Mouse (Mus musculus): ENCODE data around the gene Laptm5. TPM values are rescaled to one million over a fixed set of nuclear protein-coding genes. Genes with fewer than 3 reads are reported as not detected.

Gene Laptm5
- polyA plus RNA-seq, 1 experiment from 2014 or later: 16.7 TPM

- Histone ChIP-seq H3K4me1 (0 out of 2 replicates have a peak, but pooled peaks cover 7% of the 10 kb centered on the region), H3K27me3 (peaks cover 14% of the 10 kb centered on the region; the same call in 1 of the 2 replicates), H3K36me3 (ENCODE audit: poor library complexity, severe bottlenecking) (no peaks in the 10 kb centered on the region), H3K4me3 (no peak overlapping the region), H3K9ac (no peak overlapping the region), H3K9me3 (replicated peaks) (no peaks in the 10 kb centered on the region), H3K4me2 (no peak overlapping the region), H3K27ac (no peak overlapping the region)
- no peak for ATAC-seq
- 56% methylated on average over 14 of the region's 14 CpGs for WGBS
These were observed 29.7 kb downstream of the Laptm5 start for GRCm38 (mm10) chr4:130942644-130943043.

GRCm38 (mm10) chr4:130944112-130944511, 31.2 kb downstream of the Laptm5 start, which contains the start of gene Matn1:
Gene Matn1 (plus strand): TSS chr4:130944385.
- Histone ChIP-seq H3K36me3 (ENCODE audit: poor library complexity, severe bottlenecking) (no peaks in the 10 kb centered on the region), H3K4me1 (0 out of 2 replicates have a peak, but pooled peaks cover 7% of the 10 kb centered on the region), H3K4me3 (no peak within 1 kb of the TSS), H3K4me2 (no peak within 1 kb of the TSS), H3K9me3 (replicated peaks) (no peaks in the 10 kb centered on the region), H3K27me3 (peaks cover 14% of the 10 kb centered on the region; the same call in 1 of the 2 replicates), H3K9ac (no peak within 1 kb of the TSS), H3K27ac (no peak within 1 kb of the TSS)
- ATAC-seq: no peak
- WGBS: 63% methylated on average over 6 of the region's 6 CpGs

- H3K4me1 ChIP-seq: 0 out of 2 replicates have a peak, but pooled peaks cover 7% of the 10 kb centered on the region
- 90% methylated on average over 7 of the region's 7 CpGs for WGBS
- ATAC-seq: no peak
- no peak overlapping the region for H3K9ac ChIP-seq
- H3K9me3 ChIP-seq (replicated peaks): no peaks in the 10 kb centered on the region
- H3K27me3 ChIP-seq: peaks cover 14% of the 10 kb centered on the region; the same call in 1 of the 2 replicates
- H3K4me3 ChIP-seq: no peak overlapping the region
- no peak overlapping the region for H3K27ac ChIP-seq
- H3K36me3 ChIP-seq (ENCODE audit: poor library complexity, severe bottlenecking): no peaks in the 10 kb centered on the region
- no peak overlapping the region for H3K4me2 ChIP-seq
These were observed 31.9 kb downstream of the Laptm5 start for GRCm38 (mm10) chr4:130944779-130945178.

- 22% methylated on average over 13 of the region's 13 CpGs for WGBS
- H3K27ac ChIP-seq: no peak overlapping the region
- 0 out of 2 replicates have a peak overlapping the region, but pooled peaks have one; percentile 26 for H3K9ac ChIP-seq
- no peaks in the 10 kb centered on the region for H3K9me3 ChIP-seq (replicated peaks)
- H3K27me3 ChIP-seq: peaks cover 16% of the 10 kb centered on the region
- no peak overlapping the region for H3K4me2 ChIP-seq
- ATAC-seq: 0 out of 2 replicates have a peak, but pooled peaks have one; percentile 27
- no peak overlapping the region for H3K4me3 ChIP-seq
- H3K36me3 ChIP-seq (ENCODE audit: poor library complexity, severe bottlenecking): no peaks in the 10 kb centered on the region
- H3K4me1 ChIP-seq: 0 out of 2 replicates have a peak, but pooled peaks cover 5% of the 10 kb centered on the region
These were observed 34.2 kb downstream of the Laptm5 start for GRCm38 (mm10) chr4:130947094-130947647.

GRCm38 (mm10) chr4:130949821-130950384, 37.0 kb downstream of the Laptm5 start:
- Histone ChIP-seq H3K9me3 (replicated peaks) (no peaks in the 10 kb centered on the region), H3K36me3 (ENCODE audit: poor library complexity, severe bottlenecking) (no peaks in the 10 kb centered on the region), H3K4me1 (0 out of 2 replicates have a peak, but pooled peaks cover 5% of the 10 kb centered on the region), H3K9ac (no peak overlapping the region), H3K27me3 (peaks cover 5% of the 10 kb centered on the region), H3K27ac (no peak overlapping the region), H3K4me2 (no peak overlapping the region), H3K4me3 (no peak overlapping the region)
- WGBS: 88% methylated on average over 35 of the region's 35 CpGs
- no peak for ATAC-seq

- WGBS: 45% methylated on average over 17 of the region's 17 CpGs
- Histone ChIP-seq H3K4me3 (no peak overlapping the region), H3K4me1 (peaks cover 8% of the 10 kb centered on the region), H3K9ac (no peak overlapping the region), H3K9me3 (replicated peaks) (no peaks in the 10 kb centered on the region), H3K27me3 (peaks cover 3% of the 10 kb centered on the region; the same call in 1 of the 2 replicates), H3K36me3 (ENCODE audit: poor library complexity, severe bottlenecking) (no peaks in the 10 kb centered on the region), H3K4me2 (no peak overlapping the region), H3K27ac (no peak overlapping the region)
- ATAC-seq: no peak
These were observed 39.6 kb downstream of the Laptm5 start for GRCm38 (mm10) chr4:130952531-130952930.

GRCm38 (mm10) chr4:130957156-130957555, 44.2 kb downstream of the Laptm5 start:
- Histone ChIP-seq H3K27ac (no peak overlapping the region), H3K4me2 (no peak overlapping the region), H3K27me3 (peaks cover under 1% of the 10 kb centered on the region; the same call in 1 of the 2 replicates), H3K9ac (no peak overlapping the region), H3K4me1 (peaks cover 21% of the 10 kb centered on the region), H3K36me3 (ENCODE audit: poor library complexity, severe bottlenecking) (no peaks in the 10 kb centered on the region), H3K9me3 (replicated peaks) (no peaks in the 10 kb centered on the region), H3K4me3 (no peak overlapping the region)
- ATAC-seq: no peak
- WGBS: 50% methylated on average over 10 of the region's 10 CpGs

GRCm38 (mm10) chr4:130958812-130959211, 45.9 kb downstream of the Laptm5 start:
- no peak overlapping the region for H3K4me2 ChIP-seq
- no peaks in the 10 kb centered on the region for H3K9me3 ChIP-seq (replicated peaks)
- H3K27ac ChIP-seq: no peak overlapping the region
- H3K9ac ChIP-seq: no peak overlapping the region
- no peaks in the 10 kb centered on the region for H3K27me3 ChIP-seq
- peaks cover 21% of the 10 kb centered on the region for H3K4me1 ChIP-seq
- H3K4me3 ChIP-seq: no peak overlapping the region
- ATAC-seq: no peak
- WGBS: 70% methylated on average over 5 of the region's 5 CpGs
- no peaks in the 10 kb centered on the region for H3K36me3 ChIP-seq (ENCODE audit: poor library complexity, severe bottlenecking)

- no peak overlapping the region for H3K4me3 ChIP-seq
- H3K27me3 ChIP-seq: no peaks in the 10 kb centered on the region
- no peak for ATAC-seq
- H3K9me3 ChIP-seq (replicated peaks): no peaks in the 10 kb centered on the region
- peaks cover 21% of the 10 kb centered on the region for H3K4me1 ChIP-seq
- no peak overlapping the region for H3K9ac ChIP-seq
- H3K27ac ChIP-seq: no peak overlapping the region
- no peaks in the 10 kb centered on the region for H3K36me3 ChIP-seq (ENCODE audit: poor library complexity, severe bottlenecking)
- H3K4me2 ChIP-seq: no peak overlapping the region
- WGBS: 45% methylated on average over 6 of the region's 6 CpGs
These were observed 46.8 kb downstream of the Laptm5 start for GRCm38 (mm10) chr4:130959678-130960077.

- ATAC-seq: peak; percentile 79
- Histone ChIP-seq H3K27me3 (no peaks in the 10 kb centered on the region), H3K9me3 (replicated peaks) (no peaks in the 10 kb centered on the region), H3K36me3 (ENCODE audit: poor library complexity, severe bottlenecking) (no peaks in the 10 kb centered on the region), H3K9ac (no peak overlapping the region), H3K27ac (no peak overlapping the region), H3K4me1 (peaks cover 21% of the 10 kb centered on the region), H3K4me2 (no peak overlapping the region), H3K4me3 (no peak overlapping the region)
- WGBS: 32% methylated on average over 9 of the region's 9 CpGs
These were observed 47.3 kb downstream of the Laptm5 start for GRCm38 (mm10) chr4:130960118-130960734.

GRCm38 (mm10) chr4:130971278-130971677, 58.4 kb downstream of the Laptm5 start:
- no peaks in the 10 kb centered on the region for H3K27me3 ChIP-seq
- H3K4me2 ChIP-seq: no peak overlapping the region
- no peak for ATAC-seq
- H3K27ac ChIP-seq: no peak overlapping the region
- WGBS: 100% methylated on average over 1 of the region's 1 CpGs
- H3K4me1 ChIP-seq: peaks cover 25% of the 10 kb centered on the region
- H3K9me3 ChIP-seq (replicated peaks): no peaks in the 10 kb centered on the region
- H3K36me3 ChIP-seq (ENCODE audit: poor library complexity, severe bottlenecking): no peaks in the 10 kb centered on the region
- no peak overlapping the region for H3K9ac ChIP-seq
- H3K4me3 ChIP-seq: no peak overlapping the region

GRCm38 (mm10) chr4:130972421-130972829, 59.5 kb downstream of the Laptm5 start:
- ATAC-seq: peak; percentile 54; the same call in 1 of the 2 replicates
- Histone ChIP-seq H3K4me1 (peaks cover 25% of the 10 kb centered on the region), H3K27ac (peak overlapping the region; percentile 89)

More at GRCm38 (mm10) chr4:130972421-130972829, 59.5 kb downstream of the Laptm5 start:
- Histone ChIP-seq H3K4me2 (no peak overlapping the region), H3K36me3 (ENCODE audit: poor library complexity, severe bottlenecking) (no peaks in the 10 kb centered on the region), H3K9ac (peak overlapping the region; percentile 13; the same call in 1 of the 2 replicates), H3K9me3 (replicated peaks) (no peaks in the 10 kb centered on the region), H3K4me3 (no peak overlapping the region), H3K27me3 (no peaks in the 10 kb centered on the region)
- WGBS: 70% methylated on average over 5 of the region's 5 CpGs

All from forebrain, embryonic 13.5 days (tissue).